In genomic region chr3:96904851-96905541, GRCm38 (mm10) we compare ENCODE assay signal across 8 mouse cellular contexts. TPM values are rescaled to one million over a fixed set of nuclear protein-coding genes. Genes with fewer than 3 reads are reported as not detected.
DNase-seq lines count a peak whose midpoint lies in the region; ATAC-seq lines count a peak whose summit lies in the region.

Gpr89 (minus strand) TSS chr3:96905346.

- H3K27me3 ChIP-seq in hindbrain, embryonic 12.5 days, result peaks cover 11% of the 10 kb centered on the region; the same call in 1 of the 2 replicates

- H3K27ac ChIP-seq in hindbrain, embryonic 12.5 days, result peak within 1 kb of the TSS; percentile 17; the same call in 1 of the 2 replicates

- ATAC-seq in hindbrain, embryonic 12.5 days (ENCODE audit: low FRiP score), result peak; percentile 97

- no peaks in the 10 kb centered on the region for H3K36me3 ChIP-seq in hindbrain, embryonic 12.5 days

- H3K4me2 ChIP-seq in hindbrain, embryonic 12.5 days (replicated peaks), result peak within 1 kb of the TSS; percentile 85

- peak within 1 kb of the TSS; percentile 91 for H3K9ac ChIP-seq in hindbrain, embryonic 12.5 days

- H3K9me3 ChIP-seq in hindbrain, embryonic 12.5 days (replicated peaks), result no peaks in the 10 kb centered on the region

- H3K4me3 ChIP-seq in hindbrain, embryonic 12.5 days, result peak within 1 kb of the TSS; percentile 97

- under 1% methylated on average over 40 of the region's 40 CpGs for WGBS in hindbrain, embryonic 12.5 days

- peaks cover 6% of the 10 kb centered on the region for H3K4me1 ChIP-seq in hindbrain, embryonic 12.5 days

- DNase-seq in NIH3T3 (ENCODE audit: low read depth), result peak; percentile 95
- peak; percentile 98 for DNase-seq in cerebellum, postnatal 10 days
- peak; percentile 89 to 93 for DNase-seq in frontal cortex, postnatal 10 days (ENCODE audit: low spot score in 2 of 2)
- DNase-seq in layer of hippocampus, postnatal 14 days (ENCODE audit: low spot score in 2 of 2), result peak; percentile 94 to 95
- peak; percentile 94 for DNase-seq in lung, postnatal 14 days
- peak; percentile 90 for DNase-seq in retina, adult 2 months (ENCODE audit: low read depth, low spot score)
- peak; percentile 92 to 93 for DNase-seq in thymus, postnatal 36 days

RNA-seq across cellular contexts. Expression of gene Gpr89, which starts in this region (rescaled TPM):
- 40.1 and 44.5 TPM in 2 replicates for polyA plus RNA-seq in hindbrain, embryonic 12.5 days (2016; fragmentation: Nextera tagmentation; extraction: Ambion mirVana)
- total RNA-seq in layer of hippocampus, postnatal 14 days (2021), result 10 to 100 TPM; 40.2 to 45.0 TPM

Comparison
In these comparisons a context has a peak if more than half of its experiments do, and no peak if none do; other contexts are left out.
1. Peak in every context shown above with its lines: DNase-seq, ATAC-seq, H3K4me3 ChIP-seq and H3K27ac ChIP-seq.